Mouse (Mus musculus): Measurements from ENCODE around the gene Mroh2a. TPM values are rescaled to one million over a fixed set of nuclear protein-coding genes. Genes with fewer than 3 reads are reported as not detected.

Gene Mroh2a
- total RNA-seq (2014; fragmentation: Nextera tagmentation): 0.25 TPM in 1 of 2 replicates, not detected in the other
- 0.05 and 1.9 TPM in 2 replicates for total RNA-seq (2017)

- no peak for ATAC-seq (replicated peaks; ENCODE audit: low FRiP score, low TSS enrichment, poor library complexity, severe bottlenecking)
Measured at GRCm38 (mm10) chr1:88226670-88227379, at the start of gene Mroh2a. Gene Mroh2a (plus strand): TSS chr1:88226986.

- ATAC-seq (replicated peaks; ENCODE audit: low FRiP score, low TSS enrichment, poor library complexity, severe bottlenecking): no peak
Measured at GRCm38 (mm10) chr1:88179657-88180056, 47.1 kb upstream of the Mroh2a start.

DNA sequence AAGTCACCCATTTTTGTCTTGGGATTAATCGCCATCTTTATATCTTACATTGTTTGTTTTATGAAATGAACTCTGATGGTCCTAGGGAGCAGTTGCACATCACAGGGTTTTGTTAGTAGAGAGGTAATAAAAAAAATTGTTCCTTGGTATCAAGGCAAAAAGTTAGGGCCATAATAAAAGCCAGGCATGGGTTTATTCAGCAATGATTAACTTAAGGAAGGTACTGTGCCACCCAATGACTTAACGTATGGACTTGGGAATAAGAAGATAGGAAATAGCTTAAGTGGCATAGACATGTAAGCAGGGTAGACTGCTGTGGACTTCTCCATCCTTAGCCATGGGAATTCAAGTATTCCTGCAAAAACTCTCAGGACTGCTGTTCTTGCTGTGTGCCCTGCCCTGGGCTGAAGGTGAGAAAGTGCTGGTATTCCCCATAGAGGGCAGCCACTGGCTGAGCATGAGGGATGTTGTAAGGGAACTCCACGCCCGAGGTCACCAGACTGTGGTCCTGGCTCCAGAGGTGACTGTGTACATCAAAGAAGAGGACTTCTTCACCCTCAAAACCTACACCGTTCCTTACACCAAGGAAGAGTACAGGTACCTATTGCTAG lies 40.4 kb upstream of the Mroh2a start:
- ATAC-seq (replicated peaks; ENCODE audit: low FRiP score, low TSS enrichment, poor library complexity, severe bottlenecking): no peak

GRCm38 (mm10) chr1:88192136-88192535 lies 34.6 kb upstream of the Mroh2a start:
- no peak for ATAC-seq (replicated peaks; ENCODE audit: low FRiP score, low TSS enrichment, poor library complexity, severe bottlenecking)

DNA sequence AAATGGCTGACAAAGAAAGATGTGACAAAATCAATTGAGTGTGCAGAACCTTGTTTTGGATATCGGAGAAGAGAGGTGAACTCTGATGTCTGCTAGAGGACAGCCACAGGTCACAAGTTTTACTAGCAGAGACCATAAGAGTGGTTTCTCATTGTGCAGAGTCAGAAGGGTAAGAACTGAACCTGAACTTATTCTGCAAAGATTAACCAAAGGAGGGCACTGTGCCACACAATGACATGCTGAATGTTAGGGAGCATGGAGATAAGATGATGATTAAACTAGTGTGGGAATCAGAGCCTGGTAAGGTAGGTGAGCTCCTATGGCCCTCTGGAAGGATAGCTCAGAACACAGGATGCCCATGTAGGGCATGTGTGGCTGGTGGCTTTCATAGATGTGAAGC lies 31.1 kb upstream of the Mroh2a start:
- ATAC-seq (replicated peaks; ENCODE audit: low FRiP score, low TSS enrichment, poor library complexity, severe bottlenecking): no peak

GRCm38 (mm10) chr1:88197443-88197842 lies 29.3 kb upstream of the Mroh2a start:
- ATAC-seq (replicated peaks; ENCODE audit: low FRiP score, low TSS enrichment, poor library complexity, severe bottlenecking): no peak

- ATAC-seq (replicated peaks; ENCODE audit: low FRiP score, low TSS enrichment, poor library complexity, severe bottlenecking): 0 out of 2 replicates have a peak, but pooled peaks have one; percentile 44
Measured at GRCm38 (mm10) chr1:88199996-88200395, 26.8 kb upstream of the Mroh2a start.

DNA sequence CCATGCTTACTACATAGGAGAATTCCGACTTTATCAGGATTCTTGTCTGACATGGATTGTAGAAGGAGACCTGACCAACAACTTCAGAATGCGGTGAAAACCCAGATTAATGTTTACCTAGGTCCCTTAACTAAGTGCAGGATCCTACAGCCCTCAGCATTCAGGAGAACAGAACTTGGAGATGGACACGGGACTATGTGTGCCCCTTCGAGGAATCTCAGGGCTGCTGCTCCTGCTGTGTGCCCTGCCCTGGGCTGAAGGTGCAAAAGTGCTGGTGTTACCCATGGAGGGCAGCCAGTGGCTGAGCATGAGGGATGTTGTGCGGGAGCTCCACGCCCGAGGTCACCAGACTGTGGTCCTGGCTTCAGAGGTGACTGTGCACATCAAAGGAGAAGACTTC lies 26.3 kb upstream of the Mroh2a start, which contains the start of gene Ugt1a2:
TSS of gene Ugt1a2 (plus strand) at position 146 of the 400 bp plus-strand sequence.
- no peak for ATAC-seq (replicated peaks; ENCODE audit: low FRiP score, low TSS enrichment, poor library complexity, severe bottlenecking)

GRCm38 (mm10) chr1:88205294-88205922 lies 21.4 kb upstream of the Mroh2a start, which contains the start of gene Dnajb3:
Gene Dnajb3 (minus strand): TSS chr1:88205782.
- ATAC-seq (replicated peaks; ENCODE audit: low FRiP score, low TSS enrichment, poor library complexity, severe bottlenecking): peak; percentile 60

DNA sequence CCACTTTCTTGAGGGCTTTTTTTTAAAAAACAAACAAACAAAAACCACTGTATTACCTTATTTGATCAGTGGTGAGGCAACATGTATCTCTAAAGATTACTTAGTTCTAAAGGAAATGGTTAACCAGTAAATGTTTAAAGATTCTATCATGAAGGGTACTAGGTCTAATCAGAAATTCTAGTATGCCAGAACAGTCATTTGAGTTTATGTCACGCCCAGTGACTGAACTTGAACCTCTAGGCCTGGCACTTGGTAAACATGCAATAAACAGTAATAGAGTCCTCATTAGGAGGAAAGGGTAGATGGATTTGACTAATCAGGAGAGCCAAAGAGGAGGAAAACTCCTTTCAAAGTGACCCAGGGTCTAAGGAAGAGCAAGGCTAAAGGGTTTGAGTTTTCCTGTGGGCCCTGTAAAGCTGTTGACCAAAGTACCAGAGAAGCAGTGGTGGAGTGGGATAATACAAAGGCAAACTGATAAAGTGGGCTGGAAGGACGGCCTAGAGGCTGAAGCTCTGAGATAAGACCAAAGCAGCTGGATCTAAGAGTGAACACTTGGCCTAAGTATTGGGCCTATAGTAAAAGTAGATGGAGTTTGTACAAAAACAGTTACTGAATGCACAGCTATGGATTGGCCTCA lies 19.8 kb upstream of the Mroh2a start:
- peak; percentile 87 for ATAC-seq (replicated peaks; ENCODE audit: low FRiP score, low TSS enrichment, poor library complexity, severe bottlenecking)

DNA sequence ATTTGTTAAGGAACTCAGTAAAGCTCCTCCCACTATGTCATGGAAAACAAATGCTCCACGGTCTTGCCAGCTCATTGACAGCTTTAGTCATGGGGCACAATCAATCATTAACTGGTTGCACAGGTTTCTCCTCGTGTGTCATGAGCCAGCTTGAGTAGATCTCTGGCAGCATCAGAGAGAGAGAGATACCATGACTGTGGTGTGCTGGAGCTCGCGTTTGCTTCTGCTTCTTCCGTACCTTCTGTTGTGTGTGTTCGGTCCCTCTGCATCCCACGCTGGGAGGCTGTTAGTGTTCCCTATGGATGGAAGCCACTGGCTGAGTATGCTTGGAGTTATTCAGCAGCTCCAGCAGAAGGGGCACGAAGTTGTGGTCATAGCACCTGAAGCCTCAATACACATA lies 15.0 kb upstream of the Mroh2a start, which contains the start of gene Ugt1a1:
TSS of gene Ugt1a1 (plus strand) at position 148 of the 400 bp plus-strand sequence.
- peak; percentile 16; the same call in 1 of the 2 replicates for ATAC-seq (replicated peaks; ENCODE audit: low FRiP score, low TSS enrichment, poor library complexity, severe bottlenecking)

DNA sequence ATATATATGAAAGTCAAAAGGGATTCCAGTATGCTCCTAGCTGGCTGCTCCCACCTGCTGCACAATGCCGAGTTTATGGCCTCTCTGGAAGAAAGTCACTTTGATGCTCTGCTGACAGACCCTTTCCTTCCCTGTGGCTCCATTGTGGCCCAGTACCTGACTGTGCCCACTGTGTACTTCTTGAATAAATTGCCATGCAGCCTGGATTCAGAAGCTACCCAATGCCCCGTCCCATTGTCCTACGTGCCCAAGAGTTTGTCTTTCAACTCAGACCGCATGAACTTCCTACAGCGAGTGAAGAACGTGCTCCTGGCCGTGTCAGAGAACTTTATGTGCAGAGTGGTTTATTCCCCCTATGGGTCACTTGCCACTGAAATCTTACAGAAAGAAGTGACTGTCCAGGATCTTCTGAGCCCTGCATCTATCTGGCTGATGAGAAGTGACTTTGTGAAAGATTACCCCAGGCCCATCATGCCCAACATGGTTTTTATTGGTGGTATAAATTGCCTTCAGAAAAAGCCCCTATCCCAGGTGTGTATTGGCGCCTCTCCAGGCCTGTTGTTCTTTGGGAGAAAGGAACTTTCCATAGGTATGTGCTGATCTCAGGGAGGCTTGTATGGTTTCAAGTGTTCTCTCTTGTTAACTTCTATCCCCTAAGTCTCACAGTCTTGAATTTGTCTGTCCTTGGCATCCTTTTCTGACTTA lies 14.3 kb upstream of the Mroh2a start:
- no peak for ATAC-seq (replicated peaks; ENCODE audit: low FRiP score, low TSS enrichment, poor library complexity, severe bottlenecking)

DNA sequence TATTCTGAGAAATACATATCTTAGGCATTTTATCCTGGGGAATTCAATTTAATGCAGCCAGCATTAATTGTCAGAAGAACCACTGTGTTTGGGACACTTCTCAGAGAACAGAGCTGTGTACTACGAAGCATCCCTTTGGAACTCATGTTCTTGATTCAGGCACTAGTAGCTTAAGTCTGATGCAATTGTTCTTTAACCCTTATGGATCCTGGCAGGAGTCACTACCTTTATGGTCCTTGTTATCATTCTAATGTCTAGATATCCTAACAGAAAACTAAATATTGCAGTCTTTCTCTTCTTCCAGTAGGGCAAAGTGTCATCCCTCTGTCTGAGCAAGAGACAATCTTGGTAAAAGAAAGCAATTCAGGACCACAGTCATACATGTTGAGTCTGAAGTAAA lies 13.7 kb upstream of the Mroh2a start:
- ATAC-seq (replicated peaks; ENCODE audit: low FRiP score, low TSS enrichment, poor library complexity, severe bottlenecking): no peak

DNA sequence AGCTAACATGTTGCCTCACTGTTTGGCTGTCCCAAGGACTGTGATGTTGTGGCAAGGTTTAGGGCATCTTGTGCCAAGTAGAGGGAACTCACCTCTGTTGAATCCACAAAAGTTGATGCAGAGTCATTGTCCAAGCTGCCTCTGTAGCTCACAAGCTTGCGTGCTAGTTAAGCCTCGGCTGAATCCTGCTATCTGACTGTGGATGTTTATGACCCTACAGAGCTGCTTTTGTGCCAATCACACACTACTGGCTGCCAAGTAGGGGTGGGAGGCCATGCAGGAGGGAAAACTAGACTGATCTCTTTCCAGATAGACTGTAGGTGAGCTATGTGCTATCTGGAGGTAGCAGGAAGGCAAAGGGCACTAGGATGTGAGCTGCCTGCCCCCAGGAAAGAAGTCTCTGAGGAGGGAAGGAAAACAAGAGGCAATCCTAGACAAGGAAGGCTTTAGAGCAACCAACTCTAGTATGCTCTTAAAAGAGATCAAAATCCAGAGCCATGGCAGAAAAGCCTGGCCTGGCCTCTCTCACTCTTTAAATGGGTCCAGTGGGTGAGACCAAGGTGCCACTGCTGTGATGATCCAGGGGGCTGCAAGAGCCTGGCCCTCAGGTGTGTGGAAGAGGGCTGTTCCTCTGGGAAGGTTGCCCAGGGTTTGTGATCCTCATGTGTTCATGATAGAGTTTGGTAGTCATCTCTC lies 12.9 kb upstream of the Mroh2a start:
- 0 out of 2 replicates have a peak, but pooled peaks have one; percentile 19 for ATAC-seq (replicated peaks; ENCODE audit: low FRiP score, low TSS enrichment, poor library complexity, severe bottlenecking)

- ATAC-seq (replicated peaks; ENCODE audit: low FRiP score, low TSS enrichment, poor library complexity, severe bottlenecking): no peak
Measured at GRCm38 (mm10) chr1:88214462-88214952, 12.3 kb upstream of the Mroh2a start.

GRCm38 (mm10) chr1:88215466-88216380 lies 11.1 kb upstream of the Mroh2a start:
- ATAC-seq (replicated peaks; ENCODE audit: low FRiP score, low TSS enrichment, poor library complexity, severe bottlenecking): no peak

GRCm38 (mm10) chr1:88216551-88216950 lies 10.2 kb upstream of the Mroh2a start:
- ATAC-seq (replicated peaks; ENCODE audit: low FRiP score, low TSS enrichment, poor library complexity, severe bottlenecking): no peak

Data from megakaryocyte-erythroid progenitor cell, adult 5-6 weeks (primary cell).